In the genomic region with DNA sequence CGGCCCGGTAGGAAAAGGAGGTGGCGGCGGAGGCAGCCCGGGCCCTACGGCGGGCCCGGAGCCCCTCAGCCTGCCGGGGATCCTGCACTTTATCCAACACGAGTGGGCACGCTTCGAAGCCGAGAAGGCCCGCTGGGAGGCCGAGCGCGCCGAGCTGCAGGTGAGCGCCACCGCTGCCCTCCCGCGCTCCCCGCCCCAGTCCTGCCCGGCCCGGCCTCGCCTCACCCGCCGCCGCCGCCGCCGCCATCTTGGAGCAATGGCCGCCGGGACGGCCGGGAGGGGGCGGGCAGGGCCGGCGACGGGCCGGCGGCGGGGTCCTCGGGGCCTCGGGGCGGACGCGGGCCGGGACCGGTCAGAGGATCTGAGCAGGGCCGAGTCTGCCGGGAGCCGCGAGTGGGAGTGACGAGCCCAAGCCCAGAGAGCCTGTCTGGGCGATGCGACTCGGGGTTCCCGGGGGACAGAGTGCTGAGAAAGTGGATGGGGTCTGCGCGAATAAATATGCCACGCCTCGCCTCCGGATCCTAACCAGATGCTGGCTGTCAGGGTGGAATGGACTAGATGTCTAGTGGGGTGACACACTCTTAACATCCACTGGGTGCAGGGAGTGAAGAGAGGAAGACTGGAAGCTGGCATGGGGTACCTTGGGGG, we compare ENCODE assay signal across 8 mouse cellular contexts. TPM values are rescaled to one million over a fixed set of nuclear protein-coding genes. Genes with fewer than 3 reads are reported as not detected.
DNase-seq lines count a peak whose midpoint lies in the region; ATAC-seq and TF ChIP-seq lines count a peak whose summit lies in the region.

A gene (minus strand): TSS at position 258 of the 648 bp plus-strand sequence.

- ATAC-seq in embryonic facial prominence, embryonic 11.5 days (replicated peaks; ENCODE audit: insufficient number of reproducible peaks, low FRiP score, low TSS enrichment, low read depth), result peak; percentile 36
- peak; percentile 74 for ATAC-seq in kidney, postnatal 0 days (replicated peaks; ENCODE audit: low FRiP score, low read depth)
- peak; percentile 74 for ATAC-seq in liver, embryonic 16.5 days (ENCODE audit: low read depth)

- peaks cover 7% of the 10 kb centered on the region; the same call in 1 of the 2 replicates for H3K27me3 ChIP-seq in embryonic facial prominence, embryonic 11.5 days (ENCODE audit: control insufficient read depth, insufficient read depth, low read length)
- H3K27me3 ChIP-seq in heart, embryonic 10.5 days (ENCODE audit: insufficient read depth, poor library complexity, severe bottlenecking), result peaks cover 18% of the 10 kb centered on the region
- H3K27me3 ChIP-seq in kidney, postnatal 0 days (ENCODE audit: insufficient read depth, low read length), result no peaks in the 10 kb centered on the region
- peaks cover 8% of the 10 kb centered on the region for H3K27me3 ChIP-seq in liver, embryonic 16.5 days (ENCODE audit: control insufficient read depth, insufficient read depth, low read depth, low read length)

- peak; percentile 56 to 62 for DNase-seq in B cell, adult 2 months
- DNase-seq in adrenal gland, adult 18-20 months (ENCODE audit: low spot score in 2 of 2), result peak; percentile 71 to 73
- peak; percentile 64 for DNase-seq in embryonic facial prominence, embryonic 11.5 days (ENCODE audit: low spot score)
- no peak for DNase-seq in heart, embryonic 10.5 days (ENCODE audit: low spot score)
- DNase-seq in kidney, postnatal 0 days (ENCODE audit: low spot score), result peak; percentile 58
- DNase-seq in urinary bladder, adult 2 months (ENCODE audit: low spot score), result peak; percentile 68

- peak within 1 kb of the TSS; percentile 97 for H3K4me3 ChIP-seq in embryonic facial prominence, embryonic 11.5 days (ENCODE audit: low read depth, low read length)
- H3K4me3 ChIP-seq in heart, embryonic 10.5 days, result peak within 1 kb of the TSS; percentile 100
- peak within 1 kb of the TSS; percentile 100 for H3K4me3 ChIP-seq in kidney, postnatal 0 days (replicated peaks; ENCODE audit: low read depth, low read length)
- peak within 1 kb of the TSS; percentile 90 for H3K4me3 ChIP-seq in liver, embryonic 16.5 days (ENCODE audit: low read depth, low read length)
- peak within 1 kb of the TSS; percentile 76 for H3K4me3 ChIP-seq in olfactory bulb, adult 2 months (ENCODE audit: insufficient read depth, low read depth, low read length)

- no peak for TF ChIP-seq POLR2A in olfactory bulb, adult 2 months (IDR thresholded peaks at IDR 0.05; ENCODE audit: insufficient read depth, low read depth, low read length)

- H3K36me3 ChIP-seq in embryonic facial prominence, embryonic 11.5 days (replicated peaks; ENCODE audit: control insufficient read depth, insufficient read depth, low read depth, low read length), result no peaks in the 10 kb centered on the region
- peaks cover 22% of the 10 kb centered on the region for H3K36me3 ChIP-seq in heart, embryonic 10.5 days
- H3K36me3 ChIP-seq in kidney, postnatal 0 days (ENCODE audit: insufficient read depth, low read length), result no peaks in the 10 kb centered on the region; the same call in 1 of the 2 replicates
- H3K36me3 ChIP-seq in liver, embryonic 16.5 days (ENCODE audit: control insufficient read depth, insufficient read depth), result no peaks in the 10 kb centered on the region

- H3K4me2 ChIP-seq in embryonic facial prominence, embryonic 11.5 days (ENCODE audit: low read depth, low read length), result peak within 1 kb of the TSS; percentile 92
- peak within 1 kb of the TSS; percentile 91 for H3K4me2 ChIP-seq in kidney, postnatal 0 days (ENCODE audit: low read length)
- peak within 1 kb of the TSS; percentile 99 for H3K4me2 ChIP-seq in liver, embryonic 16.5 days (ENCODE audit: low read depth, low read length)

- TF ChIP-seq CTCF in kidney, postnatal 0 days (IDR thresholded peaks at IDR 0.05; ENCODE audit: low read depth), result no peak
- no peak for TF ChIP-seq CTCF in olfactory bulb, adult 2 months (IDR thresholded peaks at IDR 0.05; ENCODE audit: insufficient read depth, low read depth, low read length)

- H3K9me3 ChIP-seq in embryonic facial prominence, embryonic 11.5 days (replicated peaks; ENCODE audit: control insufficient read depth, low read length), result no peaks in the 10 kb centered on the region
- H3K9me3 ChIP-seq in heart, embryonic 10.5 days, result no peaks in the 10 kb centered on the region
- no peaks in the 10 kb centered on the region for H3K9me3 ChIP-seq in kidney, postnatal 0 days (replicated peaks; ENCODE audit: low read length)
- H3K9me3 ChIP-seq in liver, embryonic 16.5 days (replicated peaks; ENCODE audit: control insufficient read depth, low read length), result no peaks in the 10 kb centered on the region

- WGBS in embryonic facial prominence, embryonic 11.5 days, result under 1% methylated on average over 46 of the region's 64 CpGs
- WGBS in heart, embryonic 10.5 days, result under 1% methylated on average over 64 of the region's 64 CpGs
- whole genome bisulfite sequencing in kidney, postnatal 0 days, result under 1% methylated on average over 55 of the region's 64 CpGs
- under 1% methylated on average over 49 of the region's 64 CpGs for WGBS in liver, embryonic 16.5 days (ENCODE audit: insufficient replicate concordance)
- 1% methylated on average over 64 of the region's 64 CpGs for whole genome bisulfite sequencing in olfactory bulb, adult 2 months

- H3K4me1 ChIP-seq in embryonic facial prominence, embryonic 11.5 days (ENCODE audit: control insufficient read depth, insufficient read depth, low read length), result peaks cover 14% of the 10 kb centered on the region
- H3K4me1 ChIP-seq in heart, embryonic 10.5 days, result peaks cover 57% of the 10 kb centered on the region
- peaks cover 17% of the 10 kb centered on the region; the same call in 1 of the 2 replicates for H3K4me1 ChIP-seq in kidney, postnatal 0 days (replicated peaks; ENCODE audit: insufficient read depth, low read length)
- H3K4me1 ChIP-seq in liver, embryonic 16.5 days (ENCODE audit: control insufficient read depth, low read depth, low read length), result peaks cover 54% of the 10 kb centered on the region
- peaks cover 28% of the 10 kb centered on the region for H3K4me1 ChIP-seq in olfactory bulb, adult 2 months (ENCODE audit: control insufficient read depth, insufficient read depth, low read length)

- peak within 1 kb of the TSS; percentile 99 for H3K9ac ChIP-seq in embryonic facial prominence, embryonic 11.5 days (replicated peaks; ENCODE audit: low read length)
- peak within 1 kb of the TSS; percentile 100 for H3K9ac ChIP-seq in kidney, postnatal 0 days (ENCODE audit: low read depth, low read length)
- peak within 1 kb of the TSS; percentile 97 for H3K9ac ChIP-seq in liver, embryonic 16.5 days (ENCODE audit: low read depth, low read length)

- H3K27ac ChIP-seq in embryonic facial prominence, embryonic 11.5 days (replicated peaks; ENCODE audit: low read depth, low read length), result peak within 1 kb of the TSS; percentile 99
- H3K27ac ChIP-seq in heart, embryonic 10.5 days, result peak within 1 kb of the TSS; percentile 100
- H3K27ac ChIP-seq in kidney, postnatal 0 days, result peak within 1 kb of the TSS; percentile 94
- peak within 1 kb of the TSS; percentile 91 for H3K27ac ChIP-seq in liver, embryonic 16.5 days (ENCODE audit: low read length)
- peak within 1 kb of the TSS; percentile 88 for H3K27ac ChIP-seq in olfactory bulb, adult 2 months (ENCODE audit: insufficient read depth, low read depth, low read length)

RNA-seq across cellular contexts. Expression of the gene that starts here (rescaled TPM):
- total RNA-seq in adrenal gland, adult 18-20 months (2021), result 10 to 100 TPM; 23.7 to 25.2 TPM
- polyA plus RNA-seq in embryonic facial prominence, embryonic 11.5 days (2014; fragmentation: Nextera tagmentation; extraction: Ambion mirVana), result 21.0 and 24.9 TPM in 2 replicates
- 29.5 and 36.7 TPM in 2 replicates for polyA plus RNA-seq in heart, embryonic 10.5 days (2016; fragmentation: Nextera tagmentation; extraction: Ambion mirVana)
- 31.0 and 32.0 TPM in 2 replicates for polyA plus RNA-seq in kidney, postnatal 0 days (2015; fragmentation: Nextera tagmentation; extraction: Ambion mirVana)
- polyA plus RNA-seq in liver, embryonic 16.5 days (2015; fragmentation: Nextera tagmentation; extraction: Ambion mirVana), result 7.8 and 8.9 TPM in 2 replicates
- polyA plus RNA-seq in olfactory bulb, adult 2 months (2012; ENCODE audit: insufficient read depth, insufficient read length, low replicate concordance, missing spikeins), result not detected in 2 replicates
- 17.2 and 21.3 TPM in 2 replicates for polyA plus RNA-seq in urinary bladder, adult 2 months (2012; rRNA removed)
